Mouse (Mus musculus) cortical plate, adult 2 months (tissue): ENCODE measurements around the gene Limk2. TPM values are rescaled to one million over a fixed set of nuclear protein-coding genes. Genes with fewer than 3 reads are reported as not detected.

ENCODE experiments used
- H3K27ac ChIP-seq: fragments of 200-500 bp; 2 replicates; pipeline ENCODE4 v1.5.1; 2012; ENCODE audit warnings: low read length, control low read depth, inconsistent platforms; ENCODE audit not compliant: insufficient read depth
- H3K4me1 ChIP-seq: fragments of 200-500 bp; 2 replicates; pipeline ENCODE4 v1.6.1; 2011; ENCODE audit warnings: low read length; ENCODE audit not compliant: control insufficient read depth, insufficient read depth
- H3K4me3 ChIP-seq: fragments of 200-500 bp; 2 replicates; pipeline ENCODE4 v1.5.1; 2011; ENCODE audit warnings: mild to moderate bottlenecking, low read length, control low read depth; ENCODE audit not compliant: insufficient read depth
- CTCF ChIP-seq: fragments of 200-500 bp; IDR thresholded peaks from 2 replicates; pipeline ENCODE4 v1.5.1; 2011; ENCODE audit warnings: mild to moderate bottlenecking, control low read depth, low read length; ENCODE audit not compliant: insufficient read depth; ENCODE audit errors: extremely low read depth
- POLR2A ChIP-seq: fragments of 200-500 bp; IDR thresholded peaks from 2 replicates; pipeline ENCODE4 v1.6.1; 2011; ENCODE audit warnings: mild to moderate bottlenecking, low read length, control low read depth; ENCODE audit not compliant: insufficient read depth; ENCODE audit errors: extremely low read depth
- polyA plus RNA-seq: library from polyadenylated mRNA; depleted of rRNA; stranded (reverse); fragments of >200 nt; gene quantifications from 2 replicates; pipeline ENCODE4 v1.2.3, GENCODE M21; 2012; rRNA removed

Gene Limk2
- polyA plus RNA-seq, 1 experiment = 140 TPM

DNA sequence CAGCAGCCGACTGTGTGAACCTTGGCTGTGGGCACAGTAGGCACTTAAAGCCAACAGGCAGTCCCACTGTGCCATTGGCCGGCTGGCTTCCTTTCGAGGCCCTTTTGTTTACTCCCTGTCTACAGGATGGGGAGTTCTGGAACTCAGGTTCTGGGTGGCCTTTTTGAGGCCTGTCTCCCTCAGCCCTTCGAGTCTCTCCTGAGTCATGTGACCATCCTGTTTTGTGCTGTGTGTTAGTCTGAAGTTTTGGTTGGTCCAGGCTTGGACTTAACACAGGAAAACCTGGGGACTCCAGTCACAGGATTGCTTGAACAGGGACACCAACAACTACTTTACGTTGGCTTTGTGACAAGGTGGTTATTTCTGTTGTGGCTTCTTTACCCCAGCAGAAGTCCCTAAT is 112.9 kb downstream of the Limk2 start:
- TF ChIP-seq CTCF (no peak), POLR2A (no peak)
- H3K4me3 ChIP-seq = no peak overlapping the region
- peaks cover 4% of the 10 kb centered on the region; the same call in 1 of the 2 replicates for H3K4me1 ChIP-seq
- no peak overlapping the region for H3K27ac ChIP-seq

- no peak for TF ChIP-seq CTCF
- no peak for TF ChIP-seq POLR2A
- H3K4me1 ChIP-seq = peaks cover 4% of the 10 kb centered on the region; the same call in 1 of the 2 replicates
- no peak overlapping the region for H3K27ac ChIP-seq
- H3K4me3 ChIP-seq = no peak overlapping the region
Measured at GRCm38 (mm10) chr11:3294641-3295040, 114.3 kb downstream of the Limk2 start.

Other genes with a start within 250 kb of the Limk2 start
- gene Sfi1, start 215.7 kb downstream of the Limk2 start, polyA plus RNA-seq = 34.7 and 43.1 TPM in 2 replicates
- gene Eif4enif1, start 206.8 kb downstream of the Limk2 start, polyA plus RNA-seq = 48.1 and 55.8 TPM in 2 replicates
- gene Drg1, start 142.8 kb downstream of the Limk2 start, polyA plus RNA-seq = 77.1 and 88.5 TPM in 2 replicates
- 29.0 and 30.1 TPM in 2 replicates for gene Patz1, start 120.3 kb downstream of the Limk2 start, polyA plus RNA-seq
- gene Pik3ip1, start 78.8 kb downstream of the Limk2 start, polyA plus RNA-seq = 41.3 and 42.6 TPM in 2 replicates
- 28.7 and 29.3 TPM in 2 replicates for gene Rnf185, start 43.2 kb upstream of the Limk2 start, polyA plus RNA-seq
- gene Pla2g3, start 79.1 kb upstream of the Limk2 start, polyA plus RNA-seq = 2.6 and 2.9 TPM in 2 replicates
- 38.4 and 39.0 TPM in 2 replicates for gene Inpp5j, start 95.6 kb upstream of the Limk2 start, polyA plus RNA-seq
- gene Selenom, start 105.5 kb upstream of the Limk2 start, polyA plus RNA-seq = 243 and 244 TPM in 2 replicates
- gene Smtn, start 131.4 kb upstream of the Limk2 start, polyA plus RNA-seq = 4.9 and 5.4 TPM in 2 replicates
- gene Morc2a, start 240.0 kb upstream of the Limk2 start, polyA plus RNA-seq = 24.5 and 26.3 TPM in 2 replicates